Mouse (Mus musculus) retina, adult 2 months (tissue): ENCODE results near the gene Sall1.

ENCODE experiments used
- DNase-seq: peaks from one replicate; pipeline ENCODE4 v3.0.0-alpha.2; 2012; ENCODE audit warnings: low read depth, low spot score

Gene Sall1

DNA sequence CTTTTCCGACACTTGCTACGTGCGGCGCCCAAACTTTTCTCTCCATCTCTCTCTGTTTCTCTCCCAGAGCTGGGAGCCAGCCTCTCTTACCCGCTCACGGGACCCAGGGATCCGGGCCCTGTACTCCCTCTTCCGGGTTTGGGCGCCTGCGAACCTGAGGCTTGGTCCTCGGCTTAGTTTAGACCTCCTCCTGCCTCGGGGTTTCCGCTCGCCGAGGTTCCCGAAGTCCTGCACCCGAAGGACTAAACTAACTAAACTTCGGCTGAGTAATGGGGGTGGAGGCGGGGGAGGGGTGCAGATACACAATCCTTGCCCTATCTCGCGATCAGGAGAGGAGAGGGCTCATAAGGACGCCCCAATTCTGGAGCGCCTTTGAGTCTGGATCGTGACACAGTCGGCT lies at the start of gene Sall1:
TSS of gene Sall1 (minus strand) at position 223 of the 400 bp plus-strand sequence.
- no peak for DNase-seq

GRCm38 (mm10) chr8:89089916-89090315 lies 46.0 kb upstream of the Sall1 start:
- no peak for DNase-seq

DNA sequence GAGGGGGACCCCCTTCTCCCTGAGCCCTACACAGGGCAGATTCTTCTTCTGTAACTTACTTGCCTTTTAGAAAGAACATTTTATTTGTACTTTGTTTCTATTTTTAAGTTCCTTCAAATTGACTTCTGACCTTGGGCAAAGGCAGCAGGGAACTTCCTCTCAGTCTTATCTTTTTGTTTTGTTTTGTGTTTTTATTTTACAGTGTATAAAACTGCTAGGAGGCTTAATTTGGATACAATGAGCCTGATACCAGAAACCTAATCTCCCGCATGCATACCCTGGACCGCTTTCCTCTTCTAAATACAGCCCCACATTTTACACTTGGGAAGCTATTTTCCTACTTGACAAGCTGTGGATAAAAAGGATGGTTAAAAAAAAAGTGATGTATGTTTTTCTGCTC lies 35.2 kb upstream of the Sall1 start:
- no peak for DNase-seq

GRCm38 (mm10) chr8:89072968-89073382 lies 29.0 kb upstream of the Sall1 start:
- DNase-seq, result no peak

GRCm38 (mm10) chr8:89067499-89067898 lies 23.5 kb upstream of the Sall1 start:
- DNase-seq, result no peak

DNA sequence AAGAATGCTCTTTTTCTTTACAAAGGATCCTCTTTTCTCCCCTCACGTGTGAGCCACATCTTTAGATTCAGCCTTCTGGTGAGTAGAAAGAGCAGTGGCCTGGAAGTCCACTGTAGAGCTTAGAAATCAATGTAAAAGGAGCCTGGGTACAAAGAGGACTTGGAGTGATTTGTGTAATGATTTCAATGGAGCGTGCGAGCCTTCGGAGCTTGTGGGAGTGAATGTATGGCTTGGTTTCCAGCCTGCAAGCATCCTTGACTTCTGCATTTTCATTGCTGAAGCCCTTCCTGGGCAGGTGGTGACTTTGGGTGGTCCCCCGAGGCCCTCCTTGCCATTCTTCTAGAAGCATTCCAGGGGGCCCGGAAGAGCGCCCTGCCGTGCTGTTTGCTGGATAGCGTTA lies 20.1 kb upstream of the Sall1 start:
- no peak for DNase-seq

DNA sequence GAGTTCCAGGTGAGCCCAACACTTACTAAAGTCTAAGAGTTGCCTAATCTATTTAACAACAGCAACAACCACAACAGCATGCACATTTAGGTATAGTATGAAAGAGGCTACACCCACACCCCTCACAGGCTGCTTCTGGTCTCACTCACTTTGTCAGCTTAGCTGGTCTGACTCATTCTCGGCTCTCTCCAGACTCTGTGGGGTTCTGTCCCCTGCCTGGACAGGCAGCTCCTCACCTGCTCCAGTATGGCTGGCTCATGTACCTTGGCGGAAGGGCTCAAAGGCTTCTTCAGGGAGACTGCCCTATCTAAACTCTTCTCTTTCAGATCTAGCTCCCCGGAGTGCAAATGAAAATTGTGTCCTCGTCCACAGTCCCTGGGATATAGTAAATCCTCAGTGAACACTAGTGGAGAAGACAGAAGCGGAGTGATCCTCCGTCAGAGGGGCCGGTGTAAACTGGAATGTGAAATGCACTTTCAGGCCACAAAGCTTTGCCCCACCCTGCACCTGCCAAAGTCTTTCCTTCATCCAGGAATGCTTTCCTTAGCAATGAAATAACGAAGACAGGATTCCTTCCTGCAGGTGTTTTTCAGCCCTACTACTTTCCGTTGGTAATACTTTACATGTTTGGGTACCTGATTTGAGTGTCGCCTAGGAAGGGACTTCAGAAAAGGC lies 19.5 kb upstream of the Sall1 start:
- DNase-seq, result no peak

DNA sequence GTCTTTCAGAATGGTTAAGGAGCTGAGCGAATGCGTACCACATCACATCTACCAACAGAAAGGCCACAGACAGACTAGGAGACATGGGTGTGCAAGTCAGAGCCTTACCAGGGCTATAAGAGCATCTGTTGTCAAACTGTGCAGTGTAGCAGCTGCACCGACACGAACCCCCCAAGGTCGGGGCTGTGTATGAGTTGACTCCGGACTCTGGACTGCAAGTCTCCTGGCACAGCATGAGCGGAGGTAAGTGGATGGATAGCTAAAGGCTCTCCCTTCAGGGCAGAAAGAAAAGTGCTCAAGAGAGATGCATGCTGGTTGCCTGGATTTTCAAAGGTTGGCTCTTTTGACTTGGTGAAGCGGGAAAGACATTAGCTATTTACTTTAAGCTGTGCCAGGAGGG lies 16.8 kb upstream of the Sall1 start:
- no peak for DNase-seq

- DNase-seq, result no peak
These were observed 15.5 kb upstream of the Sall1 start for GRCm38 (mm10) chr8:89059507-89059906.

- no peak for DNase-seq
These were observed 8.9 kb upstream of the Sall1 start for GRCm38 (mm10) chr8:89052880-89053279.

GRCm38 (mm10) chr8:89046639-89047348 lies 2.8 kb upstream of the Sall1 start:
- DNase-seq, result no peak

GRCm38 (mm10) chr8:89046226-89046625 lies 2.3 kb upstream of the Sall1 start:
- DNase-seq, result no peak

DNA sequence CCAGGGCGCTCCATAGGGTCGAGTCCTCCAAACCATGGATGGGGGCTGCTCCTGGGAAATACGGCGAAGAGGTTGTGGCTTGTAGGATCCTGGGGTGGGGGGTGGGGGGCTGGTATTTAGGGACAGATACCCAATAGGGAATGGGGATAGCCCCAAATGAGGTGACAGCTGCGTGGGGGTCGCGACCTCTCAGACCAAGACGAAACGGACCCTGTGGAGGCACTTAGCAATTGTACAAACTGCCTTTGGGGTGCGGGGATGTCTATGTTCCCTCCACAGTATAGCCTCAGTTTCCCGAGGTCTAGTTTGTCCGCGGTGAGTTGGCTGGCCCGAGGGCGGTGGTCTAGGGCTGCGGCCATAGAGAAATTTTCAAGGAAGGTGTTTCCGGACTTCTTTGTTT lies 1.8 kb upstream of the Sall1 start:
- DNase-seq, result no peak

DNA sequence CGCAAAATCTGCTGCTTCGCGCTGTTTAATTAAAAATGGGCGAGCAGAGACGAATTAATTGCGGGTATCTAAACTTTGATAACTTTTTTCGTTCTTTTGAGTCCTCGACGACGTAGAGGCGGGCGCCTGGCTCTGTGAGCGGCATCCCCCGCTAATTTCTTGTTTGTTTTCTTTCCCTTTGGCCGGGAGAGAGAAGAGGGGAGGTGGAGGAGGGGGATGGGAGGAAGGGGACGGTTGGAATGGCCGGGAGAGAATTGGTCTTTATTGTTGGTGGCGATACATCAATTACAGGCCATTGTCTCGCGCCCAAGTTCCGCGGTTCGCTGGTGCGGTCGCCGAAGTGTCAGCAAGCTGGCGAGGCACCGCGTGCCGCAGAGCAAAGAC lies 1.2 kb upstream of the Sall1 start:
- no peak for DNase-seq

GRCm38 (mm10) chr8:89044511-89045217 lies 702 bp upstream of the Sall1 start:
- no peak for DNase-seq

- DNase-seq, result no peak
These were observed 556 bp downstream of the Sall1 start for GRCm38 (mm10) chr8:89043371-89043841.

GRCm38 (mm10) chr8:89042560-89043370 lies 1.2 kb downstream of the Sall1 start:
- no peak for DNase-seq

- no peak for DNase-seq
These were observed 1.9 kb downstream of the Sall1 start for GRCm38 (mm10) chr8:89042118-89042460.

- no peak for DNase-seq
These were observed 2.4 kb downstream of the Sall1 start for GRCm38 (mm10) chr8:89041421-89042117.

DNA sequence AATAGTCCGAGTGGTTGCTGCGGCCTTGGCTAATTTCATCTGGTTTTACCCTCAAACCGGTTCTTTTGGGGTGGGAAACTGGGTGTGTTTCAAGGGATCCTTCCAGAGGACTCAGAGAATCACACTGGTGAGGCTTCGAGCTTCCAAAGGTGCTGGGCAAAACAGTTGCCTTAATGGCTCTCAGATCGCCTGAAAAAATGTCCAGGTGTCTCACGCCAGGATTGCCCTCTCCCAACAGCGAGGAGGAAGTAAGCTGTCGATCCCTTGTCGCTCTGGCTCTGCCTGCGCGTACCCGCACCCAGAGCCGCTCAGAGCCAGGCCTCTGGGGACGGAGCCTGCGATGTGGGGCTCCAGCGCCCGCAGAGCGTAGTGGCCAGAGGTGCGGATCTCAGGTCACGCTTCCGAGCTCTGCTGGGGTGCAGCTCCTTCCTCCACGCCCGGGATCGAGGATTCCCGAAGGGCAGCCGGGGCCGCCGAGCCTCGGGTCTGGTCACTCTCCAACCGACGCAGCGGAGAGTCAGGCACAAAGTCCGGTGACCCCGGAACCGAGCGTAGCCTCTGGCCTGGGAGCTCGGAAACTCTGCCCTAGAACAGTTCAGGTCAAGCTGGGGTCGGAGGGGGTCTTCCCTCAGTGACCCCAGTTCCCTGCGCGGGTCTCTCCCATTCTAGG lies 3.1 kb downstream of the Sall1 start:
- no peak for DNase-seq

- no peak for DNase-seq
These were observed 4.1 kb downstream of the Sall1 start for GRCm38 (mm10) chr8:89039890-89040289.
